Mouse (Mus musculus) mouse embryonic stem cell (cell line): Measurements from ENCODE around the gene Il5ra.

Experiments
- in situ Hi-C, 2 experiments: fragments of 300-500 bp; cut with MboI; formaldehyde crosslinking; loops; 1 replicate in 1 of 2; 3 replicates in 1 of 2; pipeline ENCODE4 v1.14.3; 2019 to 2020; ENCODE audit warnings: low sequenced_read_pairs in 2 of 2, low pct_unique_long_range_greater_than_20kb in 1 of 2, mixed read lengths in 1 of 2; ENCODE audit not compliant: unreplicated experiment in 1 of 2

The Il5ra gene

GRCm38 (mm10) chr6:106748887-106749388, at the start of gene Il5ra:
TSS of gene Il5ra (minus strand) at chr6:106749037.
- in situ Hi-C loops, result no loop called here

- in situ Hi-C loops, result no loop called here
These were observed 45.4 kb upstream of the Il5ra start for GRCm38 (mm10) chr6:106794094-106794814.

GRCm38 (mm10) chr6:106793621-106794020, 44.8 kb upstream of the Il5ra start:
- in situ Hi-C loops, result no loop called here

GRCm38 (mm10) chr6:106793088-106793487, 44.3 kb upstream of the Il5ra start:
- in situ Hi-C loops, result no loop called here

- in situ Hi-C loops, result no loop called here
These were observed 43.6 kb upstream of the Il5ra start for GRCm38 (mm10) chr6:106792486-106792885.

- in situ Hi-C loops, result no loop called here
These were observed 42.6 kb upstream of the Il5ra start for GRCm38 (mm10) chr6:106791429-106791828.

- in situ Hi-C loops, result no loop called here
These were observed 38.3 kb upstream of the Il5ra start for GRCm38 (mm10) chr6:106787138-106787537.

GRCm38 (mm10) chr6:106770046-106770445, 21.2 kb upstream of the Il5ra start:
- in situ Hi-C loops, result no loop called here

- in situ Hi-C loops, result no loop called here
These were observed 20.5 kb upstream of the Il5ra start for GRCm38 (mm10) chr6:106769290-106769866.

GRCm38 (mm10) chr6:106768640-106769289, 19.9 kb upstream of the Il5ra start, which contains the start of gene Trnt1:
TSS of gene Trnt1 (plus strand) at chr6:106769120.
- in situ Hi-C loops, result no loop called here

GRCm38 (mm10) chr6:106766774-106767173, 17.9 kb upstream of the Il5ra start:
- in situ Hi-C loops, result no loop called here

- in situ Hi-C loops, result no loop called here
These were observed 17.1 kb upstream of the Il5ra start for GRCm38 (mm10) chr6:106765892-106766291.

GRCm38 (mm10) chr6:106761486-106761885, 12.6 kb upstream of the Il5ra start:
- in situ Hi-C loops, result no loop called here

- in situ Hi-C loops, result no loop called here
These were observed 11.8 kb upstream of the Il5ra start for GRCm38 (mm10) chr6:106760473-106761218.

- in situ Hi-C loops, result no loop called here
These were observed 9.5 kb upstream of the Il5ra start for GRCm38 (mm10) chr6:106758299-106758698.

GRCm38 (mm10) chr6:106750291-106750690, 1.5 kb upstream of the Il5ra start:
- in situ Hi-C loops, result no loop called here

GRCm38 (mm10) chr6:106747804-106748203, 1.0 kb downstream of the Il5ra start:
- in situ Hi-C loops, result no loop called here

GRCm38 (mm10) chr6:106747251-106747650, 1.6 kb downstream of the Il5ra start:
- in situ Hi-C loops, result no loop called here
